9 mouse cellular contexts compared by ENCODE assay signal in the genomic region with DNA sequence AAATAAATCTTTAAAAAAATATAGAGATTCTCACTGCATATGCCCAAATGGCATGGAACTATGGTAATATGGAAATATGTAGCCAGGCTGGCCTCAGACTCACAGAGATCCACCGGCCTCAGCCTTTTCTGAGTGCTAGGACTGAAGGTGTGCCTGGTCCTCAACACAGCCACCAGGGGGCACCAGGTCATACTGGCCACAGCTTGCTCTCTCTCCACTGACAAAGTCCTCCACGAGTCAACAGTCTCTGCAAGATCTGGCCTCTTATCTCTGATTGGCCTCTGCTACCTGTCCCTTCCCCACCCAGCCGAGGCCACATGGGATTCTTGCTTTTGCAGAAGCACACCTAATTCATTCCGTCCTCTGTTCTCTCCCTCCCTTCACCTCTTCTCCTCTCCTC. TPM values are rescaled to one million over a fixed set of nuclear protein-coding genes. Genes with fewer than 3 reads are reported as not detected.
DNase-seq lines count a peak whose midpoint lies in the region; ATAC-seq and TF ChIP-seq lines count a peak whose summit lies in the region.
"Had no signal": no experiment of that assay in that cellular context is flagged by ENCODE, and none has a peak within 500 bp of the region (broad histone marks: within the 10 kb centered on the region; RNA-seq: fewer than 3 reads in every experiment).

No protein-coding gene starts in this region.

- no peak overlapping the region for H3K27ac ChIP-seq in neural tube, embryonic 15.5 days (replicated peaks)
- H3K27ac ChIP-seq in stomach, postnatal 0 days (replicated peaks) = no peak overlapping the region
- H3K27ac ChIP-seq: heart, embryonic 13.5 days had no signal

- WGBS in neural tube, embryonic 15.5 days = 40% methylated on average over 4 of the region's 4 CpGs
- 23% methylated on average over 4 of the region's 4 CpGs for WGBS in stomach, postnatal 0 days

- no peak overlapping the region for H3K9ac ChIP-seq in neural tube, embryonic 15.5 days (replicated peaks)
- no peak overlapping the region for H3K9ac ChIP-seq in stomach, postnatal 0 days (ENCODE audit: low read length)
- H3K9ac ChIP-seq: heart, embryonic 13.5 days had no signal

- H3K36me3 ChIP-seq in neural tube, embryonic 15.5 days = no peaks in the 10 kb centered on the region
- H3K36me3 ChIP-seq in stomach, postnatal 0 days (ENCODE audit: control insufficient read depth, insufficient read depth, low read length) = no peaks in the 10 kb centered on the region

- H3K4me3 ChIP-seq in neural tube, embryonic 15.5 days (replicated peaks) = no peak overlapping the region
- no peak overlapping the region for H3K4me3 ChIP-seq in stomach, postnatal 0 days (ENCODE audit: low read depth, low read length)
- H3K4me3 ChIP-seq: heart, embryonic 13.5 days had no signal

- no peak for TF ChIP-seq EP300 in stomach, postnatal 0 days (optimal IDR thresholded peaks at IDR 0.05)

- peak; percentile 80 for TF ChIP-seq CTCF in stomach, postnatal 0 days (IDR thresholded peaks at IDR 0.05; ENCODE audit: low read depth)

- no peak; the same call in 1 of the 2 replicates for ATAC-seq in neural tube, embryonic 15.5 days (ENCODE audit: low FRiP score)
- ATAC-seq in megakaryocyte progenitor cell, adult 5-6 weeks (replicated peaks; ENCODE audit: poor library complexity) = peak; percentile 97
- ATAC-seq in stomach, postnatal 0 days (ENCODE audit: low FRiP score, low TSS enrichment) = peak; percentile 80

- intact Hi-C loops in gastrocnemius, postnatal 14 days (cut with DNase I; ENCODE audit: low total_unique reads) = loop anchor here (5.0 kb wide), 1 partner anchor 47 kb away; no protein-coding TSS in a partner anchor

- H3K4me1 ChIP-seq in neural tube, embryonic 15.5 days = no peaks in the 10 kb centered on the region
- no peaks in the 10 kb centered on the region for H3K4me1 ChIP-seq in stomach, postnatal 0 days (replicated peaks; ENCODE audit: control insufficient read depth, insufficient read depth)

- no peaks in the 10 kb centered on the region for H3K27me3 ChIP-seq in neural tube, embryonic 15.5 days (replicated peaks)
- no peaks in the 10 kb centered on the region for H3K27me3 ChIP-seq in stomach, postnatal 0 days (ENCODE audit: control insufficient read depth, insufficient read depth, low read length)
- H3K27me3 ChIP-seq: heart, embryonic 13.5 days had no signal

- H3K9me3 ChIP-seq in neural tube, embryonic 15.5 days (replicated peaks) = no peaks in the 10 kb centered on the region
- H3K9me3 ChIP-seq in stomach, postnatal 0 days (ENCODE audit: control insufficient read depth, low read length) = no peaks in the 10 kb centered on the region
- H3K9me3 ChIP-seq: heart, embryonic 13.5 days had no signal

- DNase-seq in neural tube, embryonic 10.5 days (ENCODE audit: extremely low spot score, low spot score) = peak; percentile 32
- DNase-seq in adrenal gland, adult 2 months = peak; percentile 72
- peak; percentile 74 for DNase-seq in gastrocnemius, postnatal 14 days
- peak; percentile 82 for DNase-seq in kidney, postnatal 10 days
- DNase-seq in stomach, postnatal 0 days (ENCODE audit: low spot score) = peak; percentile 68
- DNase-seq in frontal cortex, adult 2 months (ENCODE audit: extremely low spot score in 1 of 2, low spot score in 1 of 2) = no peak

- no peak overlapping the region for H3K4me2 ChIP-seq in neural tube, embryonic 15.5 days
- H3K4me2 ChIP-seq in stomach, postnatal 0 days (replicated peaks; ENCODE audit: low read depth) = no peak overlapping the region
- H3K4me2 ChIP-seq: heart, embryonic 13.5 days had no signal

RNA-seq across cellular contexts. Expression of gene Selenow, which starts 7.7 kb away (rescaled TPM):
- 1,268 and 1,471 TPM in 2 replicates for polyA plus RNA-seq in neural tube, embryonic 15.5 days (2015; fragmentation: Nextera tagmentation; extraction: Ambion mirVana)
- 100 to 1,000 TPM; 158 to 238 TPM for total RNA-seq in adrenal gland, adult 2 months (2021)
- 223 and 233 TPM in 2 replicates for polyA plus RNA-seq in adrenal gland, adult 2 months (2012; rRNA removed)
- 100 to 1,000 TPM; 759 to 773 TPM for total RNA-seq in gastrocnemius, postnatal 14 days (2021)
- 69.8 and 85.4 TPM in 2 replicates for total RNA-seq in megakaryocyte progenitor cell, adult 5-6 weeks (2015)
- total RNA-seq in megakaryocyte progenitor cell, adult 5-6 weeks (2017) = 23.7 and 30.0 TPM in 2 replicates
- 560 and 572 TPM in 2 replicates for polyA plus RNA-seq in stomach, postnatal 0 days (2015; fragmentation: Nextera tagmentation; extraction: Ambion mirVana)
- polyA plus RNA-seq in frontal cortex, adult 2 months (2012; rRNA removed) = 1,744 and 2,160 TPM in 2 replicates

RNA-seq across cellular contexts. Expression of gene Nop53, which starts 16.0 kb away (rescaled TPM):
- 108 and 127 TPM in 2 replicates for polyA plus RNA-seq in neural tube, embryonic 15.5 days (2015; fragmentation: Nextera tagmentation; extraction: Ambion mirVana)
- 100 to 1,000 TPM; 169 to 171 TPM for total RNA-seq in adrenal gland, adult 2 months (2021)
- polyA plus RNA-seq in adrenal gland, adult 2 months (2012; rRNA removed) = 64.4 and 69.9 TPM in 2 replicates
- total RNA-seq in gastrocnemius, postnatal 14 days (2021) = 100 to 1,000 TPM; 121 to 127 TPM
- total RNA-seq in megakaryocyte progenitor cell, adult 5-6 weeks (2015) = 64.0 and 65.0 TPM in 2 replicates
- 230 and 286 TPM in 2 replicates for total RNA-seq in megakaryocyte progenitor cell, adult 5-6 weeks (2017)
- 139 and 147 TPM in 2 replicates for polyA plus RNA-seq in stomach, postnatal 0 days (2015; fragmentation: Nextera tagmentation; extraction: Ambion mirVana)
- polyA plus RNA-seq in frontal cortex, adult 2 months (2012; rRNA removed) = 104 and 109 TPM in 2 replicates

RNA-seq across cellular contexts. Expression of gene Ehd2, which starts 37.5 kb away (rescaled TPM):
- polyA plus RNA-seq in neural tube, embryonic 15.5 days (2015; fragmentation: Nextera tagmentation; extraction: Ambion mirVana) = 9.2 and 14.8 TPM in 2 replicates
- 10 to 100 TPM; 40.2 to 87.6 TPM for total RNA-seq in adrenal gland, adult 2 months (2021)
- polyA plus RNA-seq in adrenal gland, adult 2 months (2012; rRNA removed) = 70.9 and 89.0 TPM in 2 replicates
- 100 to 1,000 TPM in 1 of 2 experiments, 10 to 100 TPM in 1; 91.3 to 101 TPM for total RNA-seq in gastrocnemius, postnatal 14 days (2021)
- 0.07 and 0.27 TPM in 2 replicates for total RNA-seq in megakaryocyte progenitor cell, adult 5-6 weeks (2015)
- total RNA-seq in megakaryocyte progenitor cell, adult 5-6 weeks (2017) = 0.21 and 0.24 TPM in 2 replicates
- 30.7 and 37.7 TPM in 2 replicates for polyA plus RNA-seq in stomach, postnatal 0 days (2015; fragmentation: Nextera tagmentation; extraction: Ambion mirVana)
- 5.0 and 5.6 TPM in 2 replicates for polyA plus RNA-seq in frontal cortex, adult 2 months (2012; rRNA removed)

RNA-seq across cellular contexts. Expression of gene Crxos, which starts 47.5 kb away (rescaled TPM):
- not detected in 2 replicates for polyA plus RNA-seq in neural tube, embryonic 15.5 days (2015; fragmentation: Nextera tagmentation; extraction: Ambion mirVana)
- total RNA-seq in adrenal gland, adult 2 months (2021) = not detected
- 0.04 TPM in 2 replicates for polyA plus RNA-seq in adrenal gland, adult 2 months (2012; rRNA removed)
- total RNA-seq in gastrocnemius, postnatal 14 days (2021) = not detected
- not detected in 2 replicates for total RNA-seq in megakaryocyte progenitor cell, adult 5-6 weeks (2015)
- not detected in 2 replicates for total RNA-seq in megakaryocyte progenitor cell, adult 5-6 weeks (2017)
- polyA plus RNA-seq in stomach, postnatal 0 days (2015; fragmentation: Nextera tagmentation; extraction: Ambion mirVana) = not detected in 2 replicates
- 0.28 TPM in 1 of 2 replicates, not detected in the other for polyA plus RNA-seq in frontal cortex, adult 2 months (2012; rRNA removed)
- polyA plus RNA-seq: heart, embryonic 13.5 days had no signal

RNA-seq across cellular contexts. Expression of gene Crx, which starts 50.1 kb away (rescaled TPM):
- not detected in 2 replicates for polyA plus RNA-seq in neural tube, embryonic 15.5 days (2015; fragmentation: Nextera tagmentation; extraction: Ambion mirVana)
- total RNA-seq in adrenal gland, adult 2 months (2021) = not detected
- not detected in 2 replicates for polyA plus RNA-seq in adrenal gland, adult 2 months (2012; rRNA removed)
- not detected for total RNA-seq in gastrocnemius, postnatal 14 days (2021)
- not detected in 2 replicates for total RNA-seq in megakaryocyte progenitor cell, adult 5-6 weeks (2015)
- total RNA-seq in megakaryocyte progenitor cell, adult 5-6 weeks (2017) = not detected in 2 replicates
- 0.10 TPM in 1 of 2 replicates, not detected in the other for polyA plus RNA-seq in stomach, postnatal 0 days (2015; fragmentation: Nextera tagmentation; extraction: Ambion mirVana)
- polyA plus RNA-seq in frontal cortex, adult 2 months (2012; rRNA removed) = 0.04 TPM in 1 of 2 replicates, not detected in the other
- polyA plus RNA-seq: heart, embryonic 13.5 days had no signal

Comparison
In these comparisons a context has a peak if more than half of its experiments do, and no peak if none do; other contexts are left out.
1. DNase-seq: peak in neural tube, embryonic 10.5 days (single experiment), adrenal gland, adult 2 months (single experiment), gastrocnemius, postnatal 14 days (single experiment), kidney, postnatal 10 days (single experiment) and stomach, postnatal 0 days (single experiment); none in frontal cortex, adult 2 months (0 of 2).